Mouse (Mus musculus): ENCODE measurements around the gene Lamb2.

Lamb2 gene

GRCm38 (mm10) chr9:108491286-108491580 lies 11.7 kb downstream of the Lamb2 start:
- no peak for DNase-seq (ENCODE audit: low spot score in 2 of 2)

- no peak for DNase-seq (ENCODE audit: low spot score in 2 of 2)
Measured at GRCm38 (mm10) chr9:108492043-108492750, 12.7 kb downstream of the Lamb2 start.

- DNase-seq (ENCODE audit: low spot score in 2 of 2): no peak
Measured at GRCm38 (mm10) chr9:108493246-108493645, 13.7 kb downstream of the Lamb2 start.

- no peak for DNase-seq (ENCODE audit: low spot score in 2 of 2)
Measured at GRCm38 (mm10) chr9:108494146-108494825, 14.8 kb downstream of the Lamb2 start.

- DNase-seq (ENCODE audit: low spot score in 2 of 2): no peak
Measured at GRCm38 (mm10) chr9:108494905-108495304, 15.4 kb downstream of the Lamb2 start.

GRCm38 (mm10) chr9:108499231-108499630 lies 19.7 kb downstream of the Lamb2 start:
- DNase-seq (ENCODE audit: low spot score in 2 of 2): no peak

GRCm38 (mm10) chr9:108499943-108500342 lies 20.4 kb downstream of the Lamb2 start:
- no peak for DNase-seq (ENCODE audit: low spot score in 2 of 2)

GRCm38 (mm10) chr9:108506901-108507300 lies 27.4 kb downstream of the Lamb2 start:
- DNase-seq (ENCODE audit: low spot score in 2 of 2): no peak

GRCm38 (mm10) chr9:108507619-108508434 lies 28.3 kb downstream of the Lamb2 start, which contains the start of gene Qars:
Gene Qars (plus strand): TSS chr9:108507706.
- DNase-seq (ENCODE audit: low spot score in 2 of 2): peak; percentile 88

GRCm38 (mm10) chr9:108508776-108509175 lies 29.2 kb downstream of the Lamb2 start:
- DNase-seq (ENCODE audit: low spot score in 2 of 2): no peak

GRCm38 (mm10) chr9:108516380-108517251 lies 37.1 kb downstream of the Lamb2 start, which contains the start of gene Qrich1:
Gene Qrich1 (plus strand): TSS chr9:108516806.
- peak; percentile 85 to 87 for DNase-seq (ENCODE audit: low spot score in 2 of 2)

- peak; percentile 69 to 81 for DNase-seq (ENCODE audit: low spot score in 2 of 2)
Measured at GRCm38 (mm10) chr9:108517253-108517930, 37.9 kb downstream of the Lamb2 start.

- no peak for DNase-seq (ENCODE audit: low spot score in 2 of 2)
Measured at GRCm38 (mm10) chr9:108517931-108518332, 38.4 kb downstream of the Lamb2 start.

GRCm38 (mm10) chr9:108521604-108522003 lies 42.1 kb downstream of the Lamb2 start:
- no peak for DNase-seq (ENCODE audit: low spot score in 2 of 2)

GRCm38 (mm10) chr9:108523341-108523740 lies 43.8 kb downstream of the Lamb2 start:
- no peak for DNase-seq (ENCODE audit: low spot score in 2 of 2)

- no peak for DNase-seq (ENCODE audit: low spot score in 2 of 2)
Measured at GRCm38 (mm10) chr9:108525400-108525799, 45.9 kb downstream of the Lamb2 start.

- no peak for DNase-seq (ENCODE audit: low spot score in 2 of 2)
Measured at GRCm38 (mm10) chr9:108530954-108531353, 51.4 kb downstream of the Lamb2 start.

GRCm38 (mm10) chr9:108531496-108531895 lies 52.0 kb downstream of the Lamb2 start:
- DNase-seq (ENCODE audit: low spot score in 2 of 2): no peak

Data from spleen, postnatal 14 days (tissue).